Mouse (Mus musculus): Measurements from ENCODE around the gene 2310033P09Rik. TPM values are rescaled to one million over a fixed set of nuclear protein-coding genes. Genes with fewer than 3 reads are reported as not detected.

The 2310033P09Rik gene
- total and polyA plus RNA-seq, 2 experiments from 2014 or later = 6.9 to 27.6 TPM

DNA sequence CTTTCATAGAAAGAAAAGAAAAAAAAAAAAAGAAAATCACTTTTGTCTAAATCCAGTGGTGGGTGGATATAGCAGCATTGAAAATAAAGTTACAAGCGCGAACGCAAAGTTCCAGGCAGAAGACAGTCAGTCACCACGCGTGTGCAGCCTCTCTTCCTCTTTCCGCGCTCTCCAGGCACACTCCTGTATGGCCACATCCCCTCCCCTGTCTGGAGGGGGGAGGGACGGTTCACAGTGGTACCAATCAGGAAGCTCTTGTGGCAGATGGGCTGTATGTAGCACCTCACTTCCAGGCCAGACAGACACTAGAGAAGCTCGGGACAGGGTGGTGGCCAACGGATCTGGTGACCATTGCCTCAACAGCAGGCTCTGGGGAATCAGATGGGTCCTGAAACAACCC lies 40.0 kb downstream of the 2310033P09Rik start:
- H3K9me3 ChIP-seq (ENCODE audit: low read length) = no peaks in the 10 kb centered on the region
- DNase-seq = no peak
- H3K27me3 ChIP-seq (ENCODE audit: insufficient read depth, low read length) = no peaks in the 10 kb centered on the region
- no peak for ATAC-seq
- no peak overlapping the region for H3K4me3 ChIP-seq (ENCODE audit: low read depth, low read length)
- H3K27ac ChIP-seq (ENCODE audit: low read depth, low read length) = no peak overlapping the region
- WGBS = 70% methylated on average over 10 of the region's 10 CpGs
- no peaks in the 10 kb centered on the region for H3K36me3 ChIP-seq (ENCODE audit: insufficient read depth)
- no peaks in the 10 kb centered on the region for H3K4me1 ChIP-seq (ENCODE audit: insufficient read depth)
- no peak for TF ChIP-seq CTCF (IDR thresholded peaks at IDR 0.05; ENCODE audit: low read depth)
- H3K4me2 ChIP-seq (ENCODE audit: low read depth) = no peak overlapping the region
- H3K9ac ChIP-seq = no peak overlapping the region

DNA sequence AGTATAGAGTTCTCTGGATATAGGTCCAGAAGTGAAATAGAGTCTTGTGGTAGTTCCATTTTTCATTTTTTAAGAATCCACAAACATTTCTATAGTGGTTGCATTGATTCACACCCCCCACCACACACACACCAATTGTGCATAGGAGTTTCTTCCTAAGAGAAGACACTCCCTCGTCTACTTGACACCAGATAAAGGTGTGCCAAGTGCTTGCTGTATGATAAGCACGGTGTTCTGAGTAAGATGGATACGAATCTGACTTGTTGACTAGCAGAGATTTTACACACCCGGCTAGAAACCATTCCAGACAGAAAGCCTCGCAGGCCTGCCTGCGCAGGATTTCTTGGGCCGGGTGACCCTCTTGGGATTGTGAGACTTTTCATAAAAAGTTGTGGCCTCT lies 51.5 kb downstream of the 2310033P09Rik start:
- TF ChIP-seq CTCF (IDR thresholded peaks at IDR 0.05; ENCODE audit: low read depth) = no peak
- no peak for ATAC-seq
- H3K9me3 ChIP-seq (ENCODE audit: low read length) = no peaks in the 10 kb centered on the region
- H3K9ac ChIP-seq = no peak overlapping the region
- H3K27me3 ChIP-seq (ENCODE audit: insufficient read depth, low read length) = no peaks in the 10 kb centered on the region
- DNase-seq = no peak
- H3K4me3 ChIP-seq (ENCODE audit: low read depth, low read length) = no peak overlapping the region
- peaks cover 7% of the 10 kb centered on the region; the same call in 1 of the 2 replicates for H3K4me1 ChIP-seq (ENCODE audit: insufficient read depth)
- WGBS = 84% methylated on average over 7 of the region's 7 CpGs
- no peak overlapping the region for H3K4me2 ChIP-seq (ENCODE audit: low read depth)
- H3K36me3 ChIP-seq (ENCODE audit: insufficient read depth) = no peaks in the 10 kb centered on the region
- H3K27ac ChIP-seq (ENCODE audit: low read depth, low read length) = no peak overlapping the region

Other genes starting within 250 kb of the 2310033P09Rik start
- gene Trim11, start 230.2 kb upstream of the 2310033P09Rik start, total RNA-seq (2014; rRNA removed) = 29.2 and 31.9 TPM in 2 replicates
- 13.5 and 16.0 TPM in 2 replicates for gene Trim11, start 230.2 kb upstream of the 2310033P09Rik start, polyA plus RNA-seq (2015; fragmentation: Nextera tagmentation; extraction: Ambion mirVana)
- gene Obscn, start 71.9 kb upstream of the 2310033P09Rik start, total RNA-seq (2014; rRNA removed) = 1.5 and 1.7 TPM in 2 replicates
- gene Obscn, start 71.9 kb upstream of the 2310033P09Rik start, polyA plus RNA-seq (2015; fragmentation: Nextera tagmentation; extraction: Ambion mirVana) = 0.23 and 0.31 TPM in 2 replicates
- gene Iba57, start 44.6 kb upstream of the 2310033P09Rik start, total RNA-seq (2014; rRNA removed) = 11.2 and 13.8 TPM in 2 replicates
- gene Iba57, start 44.6 kb upstream of the 2310033P09Rik start, polyA plus RNA-seq (2015; fragmentation: Nextera tagmentation; extraction: Ambion mirVana) = 10.8 and 11.1 TPM in 2 replicates
- 0.76 and 1.2 TPM in 2 replicates for gene Gjc2, start 25.1 kb upstream of the 2310033P09Rik start, total RNA-seq (2014; rRNA removed)
- 0.19 and 0.31 TPM in 2 replicates for gene Gjc2, start 25.1 kb upstream of the 2310033P09Rik start, polyA plus RNA-seq (2015; fragmentation: Nextera tagmentation; extraction: Ambion mirVana)
- 122 and 157 TPM in 2 replicates for gene Guk1, start 16.1 kb upstream of the 2310033P09Rik start, total RNA-seq (2014; rRNA removed)
- 274 and 284 TPM in 2 replicates for gene Guk1, start 16.1 kb upstream of the 2310033P09Rik start, polyA plus RNA-seq (2015; fragmentation: Nextera tagmentation; extraction: Ambion mirVana)
- gene Mrpl55, start 5.8 kb upstream of the 2310033P09Rik start, total RNA-seq (2014; rRNA removed) = 45.2 and 69.5 TPM in 2 replicates
- 124 and 131 TPM in 2 replicates for gene Mrpl55, start 5.8 kb upstream of the 2310033P09Rik start, polyA plus RNA-seq (2015; fragmentation: Nextera tagmentation; extraction: Ambion mirVana)
- gene Arf1, start 19.9 kb downstream of the 2310033P09Rik start, total RNA-seq (2014; rRNA removed) = 355 and 372 TPM in 2 replicates
- gene Arf1, start 19.9 kb downstream of the 2310033P09Rik start, polyA plus RNA-seq (2015; fragmentation: Nextera tagmentation; extraction: Ambion mirVana) = 685 and 714 TPM in 2 replicates
- 0.31 and 0.52 TPM in 2 replicates for gene Wnt3a, start 82.4 kb downstream of the 2310033P09Rik start, total RNA-seq (2014; rRNA removed)
- gene Wnt3a, start 82.4 kb downstream of the 2310033P09Rik start, polyA plus RNA-seq (2015; fragmentation: Nextera tagmentation; extraction: Ambion mirVana) = 0.19 and 0.29 TPM in 2 replicates
- gene Wnt9a, start 98.6 kb downstream of the 2310033P09Rik start, total RNA-seq (2014; rRNA removed) = 1.9 and 5.6 TPM in 2 replicates
- gene Wnt9a, start 98.6 kb downstream of the 2310033P09Rik start, polyA plus RNA-seq (2015; fragmentation: Nextera tagmentation; extraction: Ambion mirVana) = 2.1 and 2.6 TPM in 2 replicates
- gene Prss38, start 167.3 kb downstream of the 2310033P09Rik start, total RNA-seq (2014; rRNA removed) = not detected in 2 replicates
- gene Prss38, start 167.3 kb downstream of the 2310033P09Rik start, polyA plus RNA-seq (2015; fragmentation: Nextera tagmentation; extraction: Ambion mirVana) = 0.12 TPM in 1 of 2 replicates, not detected in the other
- 26.5 and 27.7 TPM in 2 replicates for gene Jmjd4, start 241.7 kb downstream of the 2310033P09Rik start, total RNA-seq (2014; rRNA removed)
- 14.2 and 17.0 TPM in 2 replicates for gene Jmjd4, start 241.7 kb downstream of the 2310033P09Rik start, polyA plus RNA-seq (2015; fragmentation: Nextera tagmentation; extraction: Ambion mirVana)
- 369 and 373 TPM in 2 replicates for gene Snap47, start 242.9 kb downstream of the 2310033P09Rik start, total RNA-seq (2014; rRNA removed)
- 488 and 507 TPM in 2 replicates for gene Snap47, start 242.9 kb downstream of the 2310033P09Rik start, polyA plus RNA-seq (2015; fragmentation: Nextera tagmentation; extraction: Ambion mirVana)